Mouse (Mus musculus) heart, postnatal 4 days (tissue): ENCODE measurements around the gene Srarp. TPM values are rescaled to one million over a fixed set of nuclear protein-coding genes. Genes with fewer than 3 reads are reported as not detected.

Experiments used
- DNase-seq: peaks from one replicate; pipeline ENCODE4 v3.0.0; 2021
- total RNA-seq, 2 experiments: library from RNA; stranded (reverse); gene quantifications; 2 replicates each; pipeline ENCODE4 v1.2.3; 2021

Gene Srarp
- not detected for total RNA-seq

DNA sequence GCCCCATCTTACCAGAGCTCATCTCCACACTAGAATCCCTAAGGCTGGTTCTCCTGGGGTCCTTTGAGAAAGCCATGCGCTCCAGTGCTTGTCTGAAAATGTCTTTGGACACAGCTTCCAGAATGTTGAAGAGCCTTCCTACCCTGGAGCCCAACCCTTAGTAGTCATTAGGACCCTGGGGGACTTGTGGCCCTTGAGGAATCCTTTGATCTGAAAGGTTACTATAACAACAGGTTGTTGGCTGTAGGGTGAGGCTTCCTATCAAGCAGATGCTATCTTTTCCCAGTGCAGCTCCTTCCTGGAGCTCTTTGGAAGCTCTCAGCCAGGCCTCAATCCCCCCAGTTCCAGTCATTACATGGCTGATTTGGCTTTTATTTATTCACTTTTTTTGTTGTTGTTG lies at the start of gene Srarp:
TSS of gene Srarp (minus strand) at position 132 of the 400 bp plus-strand sequence.
- no peak for DNase-seq

DNA sequence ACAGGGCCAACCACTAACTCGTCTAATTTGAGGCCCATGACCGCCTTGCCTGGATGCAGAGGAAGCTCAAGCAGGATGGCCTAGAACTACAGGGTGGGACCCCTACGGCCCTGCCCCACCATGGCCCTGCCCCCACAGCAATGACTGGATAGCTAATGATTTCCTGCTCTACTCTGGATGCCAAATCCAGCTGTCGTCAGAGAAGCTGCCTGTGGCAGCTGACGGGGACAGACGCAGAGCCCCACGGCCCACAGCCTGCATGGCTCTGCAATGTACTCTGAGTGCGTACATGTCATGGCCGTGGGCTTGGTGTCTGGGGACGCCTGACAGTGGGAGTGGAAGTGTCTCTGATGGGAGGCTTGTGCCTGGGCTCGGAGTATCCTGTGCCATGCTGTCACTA lies 48.2 kb upstream of the Srarp start:
- DNase-seq = no peak

DNA sequence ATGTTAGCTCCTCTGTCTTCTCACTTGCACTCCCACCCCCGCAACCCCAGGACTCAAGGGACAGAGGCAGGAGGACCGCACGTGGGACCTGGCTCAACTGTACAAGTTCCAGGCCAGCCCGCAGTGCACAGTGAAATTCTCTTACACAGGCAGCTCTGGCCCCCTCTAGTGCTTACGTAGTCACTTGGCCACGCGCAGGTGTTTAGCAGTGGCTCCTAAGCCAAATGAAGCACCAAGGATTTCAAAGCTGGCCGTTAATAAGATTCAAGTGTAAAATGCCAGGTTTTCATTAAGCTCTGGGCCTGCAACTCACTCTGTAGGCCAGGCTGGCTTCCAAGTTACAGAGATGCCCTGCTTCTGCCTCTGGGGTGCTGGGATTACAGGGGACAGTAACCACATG lies 43.5 kb upstream of the Srarp start:
- no peak for DNase-seq

DNA sequence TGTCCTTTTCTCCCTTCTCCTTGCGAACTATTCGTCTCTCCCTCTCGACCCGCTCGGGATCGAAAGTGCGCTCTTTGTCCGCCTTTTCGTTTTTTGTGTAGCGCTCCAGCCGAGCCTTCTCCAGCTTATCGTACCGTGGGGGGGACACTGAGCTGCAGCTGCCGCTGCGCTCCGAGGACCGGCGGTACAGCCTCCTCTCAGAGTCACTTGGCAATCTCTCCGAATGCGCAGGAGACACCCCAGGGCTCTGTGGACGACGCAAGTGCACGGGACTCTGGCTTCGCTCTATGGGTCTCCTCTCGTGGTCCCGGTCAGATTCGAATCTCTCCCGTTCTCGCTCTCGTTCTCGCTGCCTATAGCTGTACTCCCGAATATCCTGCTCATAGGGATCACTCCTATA lies 42.9 kb upstream of the Srarp start:
- DNase-seq = no peak

DNA sequence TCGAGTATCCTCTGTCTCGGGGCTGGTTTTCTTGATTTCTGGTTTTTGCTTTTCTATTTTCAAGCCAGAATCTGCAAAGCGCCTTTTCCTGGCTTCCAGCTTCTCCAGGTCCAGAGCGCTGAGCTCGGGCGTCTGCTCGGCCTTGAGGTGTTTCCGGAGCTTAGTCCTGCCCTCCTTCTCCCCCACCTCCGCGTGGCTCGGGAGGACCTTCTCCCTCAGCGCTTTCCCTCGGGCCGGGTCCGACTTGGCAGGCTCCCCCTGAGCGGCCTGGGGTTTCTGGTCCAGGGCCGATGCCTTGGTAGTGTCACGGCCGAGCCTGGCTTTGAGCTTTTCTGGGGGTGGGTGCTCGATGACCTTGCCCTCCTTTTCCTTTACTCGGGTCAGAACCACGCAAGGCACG lies 42.3 kb upstream of the Srarp start:
- DNase-seq = no peak

DNA sequence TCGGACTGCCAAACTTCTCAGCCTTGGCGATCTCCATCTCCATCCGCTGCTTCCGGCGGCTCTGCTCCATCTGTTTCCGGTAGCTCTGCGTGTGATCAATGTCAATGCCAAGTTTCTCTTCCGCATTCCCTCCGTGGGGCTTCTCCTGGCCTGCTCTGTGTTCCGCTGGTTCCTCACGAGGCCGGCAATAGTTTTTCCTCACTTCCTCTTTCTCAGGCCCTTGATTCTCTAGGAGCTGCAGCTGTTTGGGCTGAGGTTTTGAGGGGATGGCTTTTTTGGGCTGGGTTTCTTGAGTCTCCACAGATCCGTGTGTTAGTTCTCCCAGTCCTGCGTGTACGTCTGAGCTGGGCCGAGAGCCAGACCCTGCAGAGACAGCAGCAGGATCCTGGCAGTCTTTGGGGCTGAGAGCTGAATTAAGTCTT lies 41.8 kb upstream of the Srarp start:
- peak; percentile 45 for DNase-seq

DNA sequence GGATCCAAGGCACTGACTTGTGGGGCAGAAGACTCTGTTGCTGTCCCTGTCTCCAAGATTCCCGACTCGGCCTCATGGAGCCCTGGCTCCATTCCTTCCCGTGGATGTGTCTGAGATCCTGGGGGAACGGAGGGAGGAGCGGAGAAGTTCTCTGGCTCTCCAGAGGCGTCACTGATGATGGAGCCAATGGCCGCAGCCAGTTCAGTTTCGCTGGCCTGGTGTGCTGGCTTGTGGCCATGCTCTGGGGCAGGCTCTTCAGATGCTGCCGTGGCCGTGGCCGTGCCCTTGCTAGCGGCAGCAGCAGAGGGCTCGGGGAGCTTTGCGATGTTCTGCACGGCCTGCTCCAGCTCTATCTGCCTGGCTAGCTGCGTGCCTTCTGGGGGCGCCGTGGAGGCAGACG lies 38.5 kb upstream of the Srarp start:
- no peak for DNase-seq

DNA sequence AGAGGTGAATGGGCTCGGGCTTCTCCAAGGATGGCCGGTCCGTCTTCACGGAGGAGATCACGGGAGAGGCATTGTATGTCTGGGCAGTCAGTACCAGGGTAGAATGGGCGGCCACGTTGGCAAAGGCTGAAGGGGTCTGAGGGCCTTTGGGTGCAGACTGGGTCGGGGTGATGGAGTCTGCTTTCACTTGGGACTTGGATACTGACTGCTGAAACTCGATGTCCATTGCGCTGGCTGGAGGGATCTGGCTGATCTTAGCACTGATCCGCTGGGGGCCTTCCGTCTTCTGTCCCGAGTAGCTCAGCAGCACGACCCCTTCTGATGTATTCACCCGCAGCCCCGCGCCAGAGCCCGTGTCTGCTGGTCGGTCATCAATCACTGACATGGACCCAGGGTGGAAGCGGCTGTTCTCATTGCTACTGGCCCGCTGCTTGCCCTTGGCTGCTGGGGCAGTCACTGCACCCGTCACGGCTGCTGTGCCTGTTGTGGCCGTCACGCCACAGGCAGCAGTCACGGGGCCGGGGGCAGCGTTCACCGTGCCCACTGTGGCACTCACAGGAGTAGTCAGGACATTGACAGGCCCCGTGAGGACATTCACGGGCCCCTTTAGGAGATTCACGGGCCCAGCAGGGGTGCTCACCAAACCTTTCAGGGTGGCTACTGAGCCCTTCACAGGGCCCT lies 36.9 kb upstream of the Srarp start:
- no peak for DNase-seq

DNA sequence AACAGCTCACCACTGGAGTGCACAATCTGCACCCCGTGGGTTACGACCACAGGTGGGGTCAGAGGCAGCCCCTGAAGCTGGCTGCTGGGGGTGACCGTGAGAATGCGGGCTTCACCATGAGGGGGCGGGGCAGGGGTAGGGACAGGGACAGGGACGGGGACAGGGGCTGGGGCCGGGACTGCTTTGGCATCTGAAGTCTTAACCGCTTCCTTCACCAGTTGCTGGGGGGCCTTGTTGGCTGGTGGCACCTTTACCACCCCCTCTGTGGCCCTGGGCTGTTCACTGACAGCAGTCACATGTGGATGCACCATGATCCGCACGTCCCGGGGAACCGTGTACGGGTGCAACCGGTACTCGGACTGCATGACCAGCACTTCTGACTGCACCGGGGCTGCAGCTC lies 35.6 kb upstream of the Srarp start:
- no peak for DNase-seq

DNA sequence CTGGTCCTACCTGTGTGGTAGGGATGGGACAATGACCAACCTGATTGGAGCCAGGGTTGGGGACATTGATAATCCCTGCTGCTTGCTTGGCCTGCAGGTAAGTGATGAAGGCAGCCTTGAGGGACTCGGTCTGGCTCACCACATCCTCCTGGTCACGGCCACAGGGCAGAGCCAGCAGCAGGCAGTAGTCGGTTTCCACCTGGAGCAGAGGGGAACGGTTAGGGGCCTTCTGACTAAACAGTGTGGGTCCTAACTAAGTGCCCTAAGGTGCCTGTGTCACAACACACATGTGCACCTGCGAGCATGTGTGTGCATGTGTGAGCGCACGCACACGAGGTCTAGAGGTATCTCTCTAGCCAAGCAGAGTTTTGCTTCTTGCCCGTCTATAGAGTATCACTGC lies 33.4 kb upstream of the Srarp start:
- DNase-seq = no peak

DNA sequence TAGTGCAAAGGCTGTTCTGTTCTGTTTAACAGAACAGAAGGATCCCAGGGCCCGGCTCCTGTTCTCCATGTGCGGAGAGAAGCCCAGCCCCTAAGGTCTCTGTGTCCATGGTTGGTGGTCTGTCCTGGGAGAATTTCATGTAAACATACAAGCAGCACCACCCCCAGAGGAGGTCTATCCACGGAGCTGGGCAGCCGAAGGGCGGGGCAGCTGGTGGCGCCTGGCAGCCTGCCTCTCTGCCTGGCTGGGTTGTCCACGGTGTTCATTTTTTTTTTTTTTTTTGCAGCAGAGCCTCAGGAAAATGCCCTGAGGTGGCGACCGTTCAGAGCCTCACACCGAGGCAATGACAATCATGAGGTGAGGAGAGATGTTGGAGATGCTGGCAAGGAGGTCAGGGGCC lies 32.7 kb upstream of the Srarp start:
- DNase-seq = peak; percentile 50

DNA sequence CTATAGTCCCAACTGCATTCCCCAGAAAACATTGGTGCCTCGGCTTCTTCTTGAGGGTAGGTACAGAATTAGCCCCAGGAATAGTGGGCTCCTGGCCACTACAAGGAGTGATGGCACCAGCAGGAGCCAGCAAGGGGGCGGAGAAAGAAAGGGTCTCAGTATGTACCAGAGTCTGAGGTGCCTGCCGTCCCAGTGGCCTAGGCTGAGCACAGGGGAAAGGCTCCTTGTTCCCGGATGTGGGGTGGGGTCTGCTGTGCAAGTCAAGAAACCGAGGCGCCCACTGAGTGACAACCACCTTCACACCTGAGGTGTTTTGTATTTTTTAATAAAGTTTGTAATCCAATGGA lies 31.6 kb upstream of the Srarp start:
- DNase-seq = no peak

DNA sequence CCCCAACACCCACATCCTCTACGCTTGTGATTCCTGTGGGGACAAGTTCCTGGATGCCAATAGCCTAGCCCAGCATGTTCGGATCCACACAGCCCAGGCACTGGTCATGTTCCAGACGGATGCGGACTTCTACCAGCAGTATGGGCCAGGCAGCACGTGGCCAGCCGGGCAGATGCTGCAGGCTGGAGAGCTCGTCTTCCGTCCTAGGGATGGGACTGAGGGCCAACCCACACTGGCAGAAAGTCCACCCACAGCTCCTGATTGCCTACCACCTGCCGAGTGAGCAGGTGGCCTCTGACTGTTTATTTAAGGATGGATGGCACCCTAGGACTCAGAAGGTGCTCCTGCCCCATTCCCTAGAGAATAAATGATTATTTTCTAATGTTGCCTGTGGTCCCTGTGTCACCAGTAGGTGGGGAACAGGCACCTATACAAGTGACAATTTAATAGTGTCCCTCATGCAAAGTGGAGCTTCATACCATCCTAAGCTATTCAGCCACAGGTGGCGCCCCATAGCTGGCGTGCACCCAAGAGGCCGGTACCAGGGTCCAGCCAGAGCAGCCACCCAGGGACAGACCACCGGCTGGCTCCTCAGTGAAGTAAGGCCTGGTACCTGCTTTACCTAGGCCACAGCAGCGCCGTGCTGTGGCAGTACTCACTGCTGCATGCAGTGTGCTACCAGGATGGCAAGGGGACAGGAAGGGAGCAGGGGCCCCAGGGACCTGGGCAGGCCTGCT lies 31.1 kb upstream of the Srarp start:
- no peak for DNase-seq

DNA sequence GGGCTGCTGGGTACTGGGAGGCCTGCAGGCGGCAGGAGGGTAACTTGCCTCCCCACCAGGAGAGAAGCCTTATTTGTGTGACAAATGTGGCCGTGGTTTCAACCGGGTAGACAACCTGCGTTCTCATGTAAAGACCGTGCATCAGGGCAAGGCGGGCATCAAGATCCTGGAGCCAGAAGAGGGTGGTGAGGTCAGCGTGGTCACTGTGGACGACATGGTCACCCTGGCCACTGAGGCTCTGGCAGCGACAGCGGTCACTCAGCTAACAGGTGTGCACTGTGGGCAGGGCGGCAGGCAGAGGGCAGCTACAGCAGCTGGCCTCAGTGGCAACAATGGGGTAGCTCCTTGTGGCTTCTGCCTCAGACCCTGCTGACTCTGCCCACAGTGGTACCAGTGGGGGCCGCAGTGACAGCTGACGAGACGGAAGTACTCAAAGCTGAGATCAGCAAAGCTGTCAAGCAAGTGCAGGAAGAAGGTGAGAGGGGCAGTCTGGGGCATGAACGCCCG lies 30.4 kb upstream of the Srarp start:
- no peak for DNase-seq

DNA sequence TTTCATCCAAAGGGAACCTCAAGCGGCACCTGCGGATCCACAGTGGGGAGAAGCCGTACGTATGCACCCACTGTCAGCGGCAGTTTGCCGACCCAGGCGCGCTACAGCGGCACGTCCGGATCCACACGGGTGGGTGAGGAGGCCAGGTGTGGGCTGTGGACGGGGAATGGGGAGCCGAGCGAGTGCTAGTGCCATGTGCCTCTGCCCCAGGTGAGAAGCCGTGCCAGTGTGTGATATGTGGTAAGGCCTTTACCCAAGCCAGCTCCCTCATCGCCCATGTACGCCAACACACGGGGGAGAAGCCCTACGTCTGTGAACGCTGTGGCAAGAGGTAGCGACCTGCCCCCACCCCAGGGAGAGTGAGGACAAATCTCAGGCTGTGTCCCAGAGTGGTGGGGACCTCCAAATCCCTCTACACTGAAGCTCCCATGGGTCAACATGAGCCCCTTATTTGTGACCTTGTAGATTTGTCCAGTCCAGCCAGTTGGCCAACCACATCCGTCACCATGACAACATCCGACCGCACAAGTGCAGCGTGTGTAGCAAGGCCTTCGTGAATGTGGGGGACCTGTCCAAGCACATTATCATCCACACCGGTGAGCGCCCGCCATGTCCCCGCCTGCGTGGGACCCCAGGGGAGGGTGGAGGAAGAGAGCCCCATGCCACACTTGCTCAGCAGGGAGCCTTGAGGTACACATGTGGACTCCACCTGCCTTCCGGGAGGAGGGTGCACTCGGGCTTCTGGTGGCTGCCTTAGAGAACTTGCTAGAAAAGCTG lies 29.8 kb upstream of the Srarp start:
- no peak for DNase-seq

DNA sequence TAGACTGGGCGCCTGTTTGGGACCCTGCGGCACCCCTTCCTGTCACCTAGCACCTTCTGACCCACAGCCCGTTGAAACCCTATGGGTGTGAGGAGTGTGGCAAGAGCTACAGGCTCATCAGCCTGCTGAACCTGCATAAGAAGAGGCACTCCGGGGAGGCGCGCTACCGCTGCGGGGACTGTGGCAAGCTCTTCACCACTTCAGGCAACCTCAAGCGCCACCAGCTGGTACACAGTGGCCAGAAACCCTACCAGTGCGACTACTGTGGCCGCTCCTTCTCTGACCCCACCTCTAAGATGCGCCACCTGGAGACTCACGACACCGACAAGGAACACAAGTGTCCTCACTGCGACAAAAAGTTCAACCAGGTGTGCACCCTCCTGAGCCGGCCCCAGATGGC lies 28.8 kb upstream of the Srarp start:
- DNase-seq = no peak

DNA sequence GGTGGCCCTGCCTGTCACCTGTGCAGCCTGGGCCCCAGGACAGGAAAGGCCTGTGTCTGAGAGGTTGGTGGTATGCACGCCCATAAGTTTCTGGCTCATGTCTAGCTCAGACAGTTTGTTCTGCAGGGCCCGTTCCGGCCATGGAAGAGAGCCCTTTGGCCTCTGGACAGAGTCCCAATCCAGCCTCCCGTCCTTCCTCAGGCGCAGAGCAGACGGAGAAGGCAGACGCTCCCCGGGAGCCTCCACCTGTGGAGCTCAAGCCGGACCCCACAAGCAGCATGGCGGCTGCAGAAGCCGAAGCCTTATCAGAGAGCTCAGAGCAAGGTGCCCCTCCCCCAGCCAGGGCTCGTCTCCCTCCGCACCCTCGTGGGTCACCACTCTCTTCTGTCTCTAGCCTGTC lies 27.6 kb upstream of the Srarp start:
- DNase-seq = no peak

DNA sequence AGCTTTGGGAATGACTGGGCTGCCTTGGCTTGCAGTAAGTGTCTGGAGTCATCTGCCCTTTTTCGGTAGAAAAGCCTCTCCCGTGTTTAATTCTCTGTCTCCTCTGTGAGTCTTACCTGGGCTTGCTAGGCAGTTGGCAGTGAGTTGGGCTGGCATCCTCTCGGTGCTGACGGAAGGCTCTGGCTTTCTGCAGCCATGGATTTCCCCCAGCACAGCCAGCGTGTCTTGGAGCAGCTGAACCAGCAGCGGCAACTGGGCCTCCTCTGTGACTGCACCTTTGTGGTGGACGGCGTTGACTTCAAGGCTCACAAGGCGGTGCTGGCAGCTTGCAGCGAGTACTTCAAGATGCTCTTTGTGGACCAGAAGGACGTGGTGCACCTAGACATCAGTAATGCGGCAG lies 25.7 kb upstream of the Srarp start:
- no peak for DNase-seq

DNA sequence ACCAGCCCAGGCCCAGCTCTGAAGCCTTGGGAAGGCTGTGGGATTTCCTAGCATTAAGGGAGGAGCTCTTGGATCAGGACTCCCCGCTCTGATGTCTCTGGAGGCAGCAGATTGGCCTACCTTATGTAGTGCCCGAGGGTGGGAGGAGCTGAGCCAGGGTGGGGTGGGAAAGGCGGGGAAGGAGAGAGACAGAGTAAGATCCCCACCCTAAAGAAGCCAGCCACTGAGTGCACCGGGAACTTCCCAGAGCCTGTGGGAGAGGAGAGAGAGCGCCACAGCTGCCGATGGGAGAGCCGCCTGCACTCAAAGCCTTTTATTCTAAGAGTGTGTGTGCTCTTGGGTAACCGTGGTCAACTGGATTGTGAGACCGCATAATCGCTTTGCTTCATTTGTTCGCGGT lies 25.2 kb upstream of the Srarp start:
- no peak for DNase-seq

DNA sequence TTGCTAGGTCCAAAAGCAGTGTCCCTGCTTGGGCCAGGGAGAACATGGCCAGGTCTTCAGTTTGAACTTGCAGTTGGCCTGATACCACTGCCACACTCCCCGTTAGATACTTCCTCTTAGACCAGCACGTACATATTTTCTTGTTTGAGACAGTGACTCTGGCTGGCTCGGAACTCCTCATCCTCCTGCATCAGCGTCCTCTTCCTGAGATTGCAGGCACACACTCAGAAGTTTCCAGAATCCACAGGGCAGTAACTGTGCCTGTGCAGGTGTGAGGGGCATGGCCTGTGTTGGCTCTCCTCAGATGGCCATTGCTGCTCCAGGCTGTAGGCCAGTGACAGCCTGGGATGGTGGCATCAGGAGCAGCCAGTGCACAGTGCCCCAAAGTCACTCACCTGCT lies 24.6 kb upstream of the Srarp start:
- no peak for DNase-seq

DNA sequence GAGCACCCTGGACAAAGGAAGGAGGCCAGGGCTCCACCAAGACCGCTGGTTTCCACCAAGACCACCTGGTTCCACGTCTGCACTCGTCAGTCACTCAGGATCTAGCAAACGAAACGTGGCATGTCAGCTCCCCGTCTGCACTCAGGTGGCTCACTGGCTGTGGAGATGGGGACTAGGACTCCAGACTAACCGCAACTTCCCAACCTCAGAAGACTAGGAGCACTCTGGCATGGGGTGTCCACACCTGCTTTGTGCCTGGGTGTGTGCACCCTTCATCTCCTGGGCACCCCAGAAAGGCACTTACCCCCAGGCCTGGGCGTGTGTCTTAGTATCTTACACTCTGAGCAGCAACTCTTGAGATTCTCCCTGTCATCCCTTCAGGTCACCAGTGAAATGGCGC lies 23.9 kb upstream of the Srarp start:
- DNase-seq = no peak

DNA sequence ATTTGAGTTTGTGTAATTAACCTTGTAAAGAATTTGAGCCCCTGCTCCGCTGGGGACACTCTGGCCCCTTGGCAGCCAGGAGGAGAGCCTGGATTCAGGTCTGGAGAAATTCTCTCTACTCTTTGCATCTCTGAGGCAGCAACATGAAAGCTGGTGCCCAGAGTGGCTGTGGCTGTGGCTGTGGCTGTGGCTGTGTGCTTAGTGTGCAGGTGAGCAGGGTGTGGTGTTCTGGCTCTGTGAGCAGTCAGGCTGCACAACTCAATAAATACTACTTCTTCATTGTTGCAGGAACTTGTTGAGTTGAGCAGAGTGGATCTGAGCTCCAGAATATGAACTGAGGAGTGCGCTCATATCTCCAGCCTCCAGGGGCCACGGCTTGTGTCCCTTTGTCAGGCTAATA lies 23.0 kb upstream of the Srarp start:
- DNase-seq = no peak

DNA sequence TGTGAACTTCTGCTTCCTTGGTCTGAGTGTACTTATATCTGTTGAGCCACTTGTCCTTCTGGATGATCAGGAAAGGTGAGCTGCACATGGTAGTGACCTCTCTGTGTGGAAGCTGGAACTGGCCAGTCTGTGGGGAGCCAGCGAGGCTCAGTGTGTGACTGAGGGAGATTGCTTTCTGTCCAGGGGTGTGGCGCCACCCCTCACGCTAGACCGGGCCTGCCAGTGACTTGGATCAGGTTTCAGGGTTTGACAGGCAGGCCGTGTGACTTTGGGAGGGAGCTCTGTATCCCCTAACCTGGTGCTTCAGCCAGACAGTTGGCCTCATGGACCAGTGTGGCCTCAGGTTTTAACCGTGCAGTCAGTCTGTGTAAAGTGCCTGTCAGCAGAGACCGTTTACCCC lies 22.3 kb upstream of the Srarp start:
- peak; percentile 44 for DNase-seq
